Mouse (Mus musculus) adipocyte (in vitro differentiated cells): ENCODE results near the gene Tcf7l2.
A peak's percentile ranks its signal among the peaks of the same experiment; 100 is the strongest.

Source experiments
- DNase-seq: peaks from one replicate; pipeline ENCODE4 v3.0.0-alpha.2; 2016; ENCODE audit warnings: low spot score

The Tcf7l2 gene

DNA sequence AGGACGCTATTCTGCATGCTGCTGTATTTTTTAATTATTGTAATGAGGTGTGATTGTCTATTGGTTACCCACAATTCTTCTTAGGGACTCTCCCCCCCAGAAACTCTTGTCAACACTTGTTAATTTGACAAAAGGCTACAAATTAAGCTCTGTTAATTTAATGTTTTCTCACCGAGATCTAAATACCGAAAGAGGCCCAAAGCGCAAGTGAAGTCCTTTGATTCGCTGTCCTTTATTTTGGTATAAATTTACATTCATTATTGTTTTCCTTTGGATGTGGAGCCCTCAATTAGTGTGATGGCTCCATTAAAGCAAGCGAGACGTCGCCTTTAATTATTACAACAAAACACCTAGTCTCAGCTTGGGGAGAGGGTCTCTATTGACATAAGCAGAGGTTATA, 170.3 kb downstream of the Tcf7l2 start:
- no peak for DNase-seq

GRCm38 (mm10) chr19:55912813-55913212, 171.2 kb downstream of the Tcf7l2 start:
- no peak for DNase-seq

GRCm38 (mm10) chr19:55913585-55913984, 172.0 kb downstream of the Tcf7l2 start:
- DNase-seq: no peak

GRCm38 (mm10) chr19:55914614-55915211, 173.1 kb downstream of the Tcf7l2 start:
- DNase-seq: no peak

DNA sequence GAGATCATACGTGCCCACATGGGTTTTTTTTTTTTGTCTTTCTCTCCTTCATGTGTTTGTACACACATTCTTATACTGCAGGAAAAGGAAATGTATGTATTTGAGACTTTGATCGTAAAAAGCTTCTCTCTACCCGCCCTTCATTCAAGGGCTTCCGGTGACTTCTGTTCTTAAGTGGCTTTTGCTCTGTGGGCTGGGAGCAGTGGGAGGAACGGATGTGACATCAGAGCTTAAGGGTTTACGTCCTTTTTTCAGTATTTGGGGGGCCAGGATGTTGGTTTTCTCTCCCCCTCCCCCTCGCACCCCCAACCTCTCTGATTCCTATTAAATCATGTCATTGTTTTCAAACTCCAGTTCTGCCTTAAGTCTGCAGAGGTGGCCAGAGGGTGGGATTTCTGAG, 173.9 kb downstream of the Tcf7l2 start:
- no peak for DNase-seq

DNA sequence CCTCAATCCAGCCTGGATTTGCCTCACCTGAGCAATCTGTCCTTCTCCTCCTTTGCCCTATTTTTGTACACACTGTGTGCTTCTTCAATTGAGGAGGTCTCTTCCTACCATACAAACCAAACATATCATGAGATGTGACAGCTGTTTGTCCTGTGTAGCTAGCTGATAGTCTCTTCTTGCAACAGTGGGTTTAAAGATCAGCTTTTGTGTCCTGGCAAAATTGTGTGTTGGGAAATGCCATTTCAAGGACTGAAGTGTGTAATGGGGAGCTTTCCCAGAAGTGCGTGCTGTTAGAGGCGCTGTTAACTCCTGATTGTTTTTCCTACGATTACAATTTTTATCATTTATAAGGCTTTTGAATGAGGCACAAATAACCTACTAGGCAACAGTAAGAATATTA, 174.6 kb downstream of the Tcf7l2 start:
- no peak for DNase-seq

GRCm38 (mm10) chr19:55923789-55924426, 182.3 kb downstream of the Tcf7l2 start:
- no peak for DNase-seq

GRCm38 (mm10) chr19:55924800-55925199, 183.2 kb downstream of the Tcf7l2 start:
- no peak for DNase-seq

GRCm38 (mm10) chr19:55925425-55925803, 183.8 kb downstream of the Tcf7l2 start:
- DNase-seq: no peak

DNA sequence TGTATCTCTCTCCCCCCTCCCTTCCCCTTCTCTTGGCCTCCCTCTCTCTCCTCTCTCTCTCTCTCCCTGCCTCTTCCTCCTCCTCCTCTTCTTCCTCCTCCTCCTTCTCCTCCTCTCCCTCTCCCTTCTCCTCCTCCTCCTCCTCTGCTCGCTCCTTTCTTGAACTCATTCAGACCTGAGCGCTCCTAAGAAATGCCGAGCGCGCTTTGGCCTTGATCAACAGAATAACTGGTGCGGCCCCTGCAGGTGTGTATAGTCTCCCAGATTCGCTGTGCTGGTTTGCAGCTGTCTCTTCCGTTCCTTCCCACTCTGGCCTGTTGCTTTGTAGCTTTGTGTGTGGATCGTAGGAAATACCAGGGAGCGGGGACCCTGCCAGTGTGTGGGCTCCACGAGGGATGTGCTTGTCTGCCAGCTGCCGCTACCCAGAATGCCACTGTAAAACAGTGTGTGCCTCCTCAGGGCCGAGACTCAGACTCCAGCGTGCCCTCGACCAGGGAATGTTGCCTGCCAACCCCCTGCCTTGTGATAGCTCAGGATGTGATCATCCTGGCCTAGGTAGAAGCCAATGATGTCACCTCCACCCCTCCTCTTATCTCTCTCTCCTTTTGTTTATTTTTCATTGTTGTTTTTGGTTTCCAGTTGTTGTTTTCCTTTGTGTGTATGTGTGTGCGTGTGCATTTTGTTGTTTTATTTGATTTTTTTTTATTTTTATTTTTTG, 184.3 kb downstream of the Tcf7l2 start:
- no peak for DNase-seq

GRCm38 (mm10) chr19:55926858-55927673, 185.4 kb downstream of the Tcf7l2 start:
- no peak for DNase-seq

- DNase-seq: no peak
Measured at GRCm38 (mm10) chr19:55927674-55928061, 186.0 kb downstream of the Tcf7l2 start.

GRCm38 (mm10) chr19:55928674-55929073, 187.1 kb downstream of the Tcf7l2 start:
- DNase-seq: no peak

DNA sequence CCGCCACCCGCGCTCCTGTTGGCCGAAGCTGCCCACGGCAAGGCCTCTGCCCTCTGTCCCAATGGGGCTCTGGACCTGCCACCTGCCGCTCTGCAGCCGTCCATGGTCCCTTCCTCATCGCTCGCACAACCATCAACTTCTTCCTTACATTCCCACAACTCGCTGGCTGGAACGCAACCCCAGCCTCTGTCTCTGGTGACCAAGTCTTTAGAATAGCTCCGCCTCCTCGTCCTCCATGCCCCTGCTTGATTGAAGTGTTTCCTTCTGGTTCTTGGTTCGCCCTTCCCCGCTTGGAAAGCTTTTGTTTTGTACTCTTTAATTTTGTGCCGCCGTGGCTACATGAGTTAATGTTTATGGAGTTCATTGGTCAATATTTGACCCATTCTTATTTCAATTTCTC, 190.0 kb downstream of the Tcf7l2 start:
- DNase-seq: no peak

DNA sequence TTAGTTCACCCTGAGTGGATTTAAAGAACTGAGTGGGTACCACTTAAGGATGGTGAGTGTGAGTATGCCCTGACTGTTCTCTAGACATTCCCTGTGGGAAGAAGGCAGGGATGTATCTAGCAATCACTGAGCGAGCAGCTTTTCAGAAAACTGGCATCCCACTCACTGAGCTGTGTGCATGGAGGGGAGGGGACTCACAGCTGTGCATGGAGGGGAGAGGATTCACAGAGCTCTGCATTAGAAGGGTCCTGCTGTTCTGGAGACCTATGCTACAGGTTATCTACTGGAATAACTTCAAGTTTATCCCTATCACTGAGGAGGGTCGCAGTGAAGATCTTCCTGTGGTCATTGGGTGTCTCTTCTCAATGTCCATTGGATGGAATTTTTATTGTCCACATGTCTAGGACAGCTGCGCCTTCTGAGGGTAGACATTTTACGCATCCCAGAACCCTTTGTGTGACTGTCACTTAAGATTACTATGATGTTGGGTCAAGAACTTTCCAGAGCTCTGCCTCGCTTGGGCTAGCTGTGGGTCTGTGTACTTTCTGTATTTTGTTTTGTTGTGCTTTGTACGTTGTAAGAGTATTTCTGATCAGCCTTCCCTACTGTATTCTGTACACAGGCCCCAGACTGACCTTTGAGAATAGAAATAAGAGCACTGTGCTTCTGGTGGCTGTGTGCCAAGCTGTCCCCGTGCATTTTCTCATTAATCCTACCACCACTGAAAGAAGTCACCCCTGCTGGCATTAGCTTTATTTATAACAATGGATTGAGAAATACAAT, 192.5 kb downstream of the Tcf7l2 start:
- peak; percentile 94 for DNase-seq

- DNase-seq: no peak
Measured at GRCm38 (mm10) chr19:55934730-55935003, 193.0 kb downstream of the Tcf7l2 start.

DNA sequence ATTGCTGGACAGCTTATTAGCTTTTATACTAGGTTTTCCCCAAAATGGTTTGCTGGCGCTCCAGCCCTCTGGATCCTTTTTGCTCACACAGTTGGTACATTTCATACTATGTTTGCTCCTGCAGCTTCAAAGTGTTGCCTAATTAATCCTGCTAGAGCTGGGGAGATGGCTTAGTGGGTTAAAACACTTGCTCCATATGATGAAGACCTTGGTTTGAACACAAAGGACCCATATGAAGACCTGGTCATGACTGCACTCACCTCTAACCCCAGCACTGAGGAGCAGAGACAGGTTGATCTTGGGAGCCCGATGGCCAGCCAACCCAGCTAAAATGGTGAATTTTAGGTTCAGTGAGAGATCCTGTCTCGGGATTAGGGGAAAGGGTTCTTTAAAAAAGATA, 195.4 kb downstream of the Tcf7l2 start:
- DNase-seq: no peak

DNA sequence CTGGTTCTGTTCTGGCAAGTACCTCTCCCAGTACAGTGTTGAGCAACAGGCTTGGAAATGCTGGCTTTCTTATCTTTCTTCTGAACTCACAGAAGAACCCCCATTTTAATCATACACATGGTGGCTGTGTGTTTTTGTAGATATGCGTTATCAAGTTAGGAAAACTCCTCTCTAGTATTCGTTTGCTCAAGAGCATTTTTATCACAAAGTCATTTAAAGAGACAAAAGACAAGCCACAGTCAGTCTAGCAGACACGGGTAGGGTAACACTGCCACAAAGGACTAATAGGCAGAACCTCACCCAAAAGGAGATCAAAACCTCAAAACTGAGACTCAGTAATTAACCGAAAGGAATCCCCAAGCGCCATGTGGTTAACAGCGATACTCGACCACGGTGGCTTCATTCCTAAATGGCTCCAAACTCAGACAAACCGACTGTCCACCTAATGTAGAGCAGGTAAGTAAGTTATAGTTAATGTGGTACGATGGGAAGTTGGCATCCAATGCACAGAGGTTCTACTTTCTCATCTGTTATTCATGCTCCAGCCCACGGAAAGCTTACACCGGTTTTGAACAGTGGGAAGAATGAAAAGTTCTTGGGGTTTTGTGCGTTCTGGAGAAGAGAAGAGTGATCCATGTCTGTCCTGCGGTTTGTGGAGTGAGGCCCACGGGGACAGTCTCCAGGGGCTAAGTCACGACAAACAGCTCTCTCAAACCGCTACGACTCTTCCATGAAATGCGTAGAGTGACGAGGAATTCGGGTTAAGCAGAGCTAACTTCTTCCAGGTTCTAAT, 196.8 kb downstream of the Tcf7l2 start:
- DNase-seq: no peak

DNA sequence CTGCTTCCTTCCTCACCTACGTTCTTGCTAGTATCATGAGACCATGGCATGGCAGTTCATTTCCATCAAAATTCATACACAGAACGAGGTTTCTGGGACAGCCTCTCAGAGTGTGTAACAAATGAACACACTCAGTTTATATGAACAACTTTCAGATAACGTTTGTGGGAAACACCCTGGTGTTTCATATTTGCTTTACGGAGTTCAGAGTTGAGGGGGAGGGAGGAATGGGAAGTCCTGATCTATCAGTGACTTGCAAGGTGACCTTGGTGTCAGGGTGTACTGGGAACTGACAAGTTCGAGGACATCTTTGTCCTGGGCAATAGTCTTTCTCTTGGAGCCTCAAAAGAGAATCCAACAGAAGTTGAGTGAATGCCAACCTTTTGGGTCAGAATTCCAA, 197.5 kb downstream of the Tcf7l2 start:
- no peak for DNase-seq

GRCm38 (mm10) chr19:55939719-55940118, 198.1 kb downstream of the Tcf7l2 start:
- no peak for DNase-seq

DNA sequence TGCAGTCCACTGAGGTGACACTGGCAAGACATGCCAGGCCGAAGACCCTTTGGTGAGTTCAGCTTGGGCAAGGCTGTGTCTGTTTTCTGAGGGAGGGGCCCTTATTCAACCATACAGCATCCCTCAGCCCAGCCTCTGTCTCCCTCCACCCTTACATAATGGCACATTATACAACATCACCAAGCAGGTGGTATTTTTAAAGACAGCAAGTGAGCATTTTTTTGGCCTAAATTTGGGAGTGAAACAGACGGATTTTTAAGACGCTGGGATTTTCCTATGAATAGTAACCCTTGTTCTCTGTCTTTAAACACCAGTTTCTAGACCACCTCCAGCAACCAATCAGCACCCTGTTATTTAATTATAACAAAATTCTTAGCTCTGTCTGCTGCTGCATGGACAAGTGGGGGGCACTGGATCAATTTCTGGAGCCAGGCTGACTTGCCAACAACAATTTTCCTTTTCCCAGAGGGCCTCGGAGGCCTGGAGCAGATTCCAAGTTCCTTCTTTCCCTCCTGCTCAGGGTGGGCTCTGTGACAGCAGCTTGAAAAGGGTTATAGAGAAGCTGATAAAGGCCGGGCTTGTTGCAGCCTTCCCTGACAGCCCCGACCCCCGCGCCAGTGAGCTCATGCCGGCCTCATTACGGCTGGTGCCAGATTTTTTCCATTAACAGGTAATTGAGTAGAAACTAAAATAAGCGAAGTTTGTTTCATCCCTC, 199.1 kb downstream of the Tcf7l2 start:
- DNase-seq: no peak
